Mouse (Mus musculus) megakaryocyte, embryonic 14.5 days (primary cell): ENCODE data around the gene Tnk1.

ENCODE experiments used
- FLI1 ChIP-seq: IDR thresholded peaks from 2 replicates; pipeline ENCODE4 v1.6.1; 2012; ENCODE audit warnings: low read length, inconsistent platforms, mixed read lengths
- GATA1 ChIP-seq: IDR thresholded peaks from 3 replicates; pipeline ENCODE4 v1.6.1; 2012; ENCODE audit warnings: mixed read lengths, low read length, inconsistent platforms, borderline replicate concordance

- TF ChIP-seq FLI1 (no peak), GATA1 (no peak)
Observed at GRCm38 (mm10) chr11:69838714-69839104, 19.8 kb downstream of the Tnk1 start.
